Mouse (Mus musculus): ENCODE measurements around the gene Sdc1.

- no peak for TF ChIP-seq CTCF (conservative IDR thresholded peaks at IDR 0.05; ENCODE audit: insufficient read depth, insufficient read length, low read depth, low read length)
- no peak for TF ChIP-seq POLR2A (IDR thresholded peaks at IDR 0.05; ENCODE audit: low read depth, low read length)
Measured at GRCm38 (mm10) chr12:8810966-8811365, 39.8 kb downstream of the Sdc1 start.

Measured in kidney, adult 2 months (tissue).